Mouse (Mus musculus) small intestine, adult 2 months (tissue): ENCODE measurements around the gene Canx. TPM values are rescaled to one million over a fixed set of nuclear protein-coding genes. Genes with fewer than 3 reads are reported as not detected.

Source experiments
- H3K27ac ChIP-seq: fragments of 200-500 bp; 2 replicates; pipeline ENCODE4 v1.5.1; 2012; ENCODE audit warnings: low read depth, low read length, control low read depth, inconsistent platforms; ENCODE audit not compliant: insufficient read depth
- H3K27me3 ChIP-seq: fragments of 200-500 bp; 2 replicates; pipeline ENCODE4 v1.6.1; 2012; ENCODE audit warnings: mild to moderate bottlenecking, moderate library complexity, low read length, inconsistent platforms; ENCODE audit not compliant: control insufficient read depth, insufficient read depth
- H3K36me3 ChIP-seq: fragments of 200-500 bp; 2 replicates; pipeline ENCODE4 v1.6.1; 2012; ENCODE audit warnings: mild to moderate bottlenecking, low read length, control low read depth, inconsistent platforms; ENCODE audit not compliant: control insufficient read depth, insufficient read depth
- H3K4me1 ChIP-seq: fragments of 200-500 bp; 2 replicates; pipeline ENCODE4 v1.6.1; 2012; ENCODE audit warnings: low read length, inconsistent platforms, mixed read lengths; ENCODE audit not compliant: control insufficient read depth, insufficient read depth, insufficient read length
- H3K4me3 ChIP-seq: fragments of 200-500 bp; 2 replicates; pipeline ENCODE4 v1.5.1; 2012; ENCODE audit warnings: low read depth, mild to moderate bottlenecking, control low read depth, inconsistent platforms, low read length, moderate library complexity
- CTCF ChIP-seq: fragments of 200-500 bp; IDR thresholded peaks from 2 replicates; pipeline ENCODE4 v1.5.1; 2012; ENCODE audit warnings: low read depth, mild to moderate bottlenecking, control low read depth, inconsistent platforms, low read length, moderate library complexity, mixed read lengths; ENCODE audit not compliant: insufficient replicate concordance, insufficient read length; ENCODE audit errors: extremely low read depth
- POLR2A ChIP-seq: fragments of 200-500 bp; IDR thresholded peaks from 2 replicates; pipeline ENCODE4 v1.6.1; 2012; ENCODE audit warnings: low read depth, mild to moderate bottlenecking, control low read depth, inconsistent platforms, low read length, moderate library complexity
- WGBS: fragments of 180-500 bp; shearing (Covaris S2); methylation state at CpG from one replicate; pipeline ENCODE4 v1.1.7; 2018; 5-methylcytosine and 5-hydroxymethylcytosine counted together
- polyA plus RNA-seq: library from polyadenylated mRNA; depleted of rRNA; stranded (reverse); fragments of >200 nt; gene quantifications from 2 replicates; pipeline ENCODE4 v1.2.3, GENCODE M21; 2012

The Canx gene
- polyA plus RNA-seq, 1 experiment = 31.9 TPM

DNA sequence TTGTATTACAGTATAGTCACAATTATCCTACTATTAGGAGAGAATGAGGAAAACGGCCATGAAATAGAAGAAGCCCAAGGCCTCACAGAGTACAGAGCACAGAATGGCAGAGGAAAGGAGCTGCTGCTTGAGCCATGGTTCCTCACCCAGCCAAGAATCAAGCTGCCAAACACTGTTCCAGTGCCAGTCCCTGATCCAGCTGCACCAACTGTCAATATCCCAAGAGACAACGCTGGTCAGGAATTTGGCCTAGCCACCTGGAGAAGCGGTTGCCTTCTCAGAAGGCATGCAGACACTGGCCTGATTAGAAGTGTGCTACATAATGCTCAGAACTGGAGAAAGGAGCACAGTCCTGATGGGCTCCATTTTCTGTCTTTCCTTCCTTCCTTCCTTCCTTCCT, 7.7 kb upstream of the Canx start:
- Histone ChIP-seq H3K27ac (no peak overlapping the region), H3K36me3 (no peaks in the 10 kb centered on the region), H3K4me1 (peaks cover 12% of the 10 kb centered on the region; the same call in 1 of the 2 replicates), H3K27me3 (no peaks in the 10 kb centered on the region), H3K4me3 (no peak overlapping the region)
- TF ChIP-seq CTCF (no peak), POLR2A (no peak)
- 83% methylated on average over 3 of the region's 3 CpGs for WGBS

GRCm38 (mm10) chr11:50329378-50329777, 3.9 kb upstream of the Canx start:
- no peak for TF ChIP-seq CTCF
- TF ChIP-seq POLR2A = no peak
- no peak overlapping the region for H3K4me3 ChIP-seq
- 90% methylated on average over 1 of the region's 1 CpGs for WGBS
- H3K27me3 ChIP-seq = no peaks in the 10 kb centered on the region
- no peak overlapping the region for H3K27ac ChIP-seq
- peaks cover 3% of the 10 kb centered on the region; the same call in 1 of the 2 replicates for H3K4me1 ChIP-seq
- no peaks in the 10 kb centered on the region for H3K36me3 ChIP-seq

DNA sequence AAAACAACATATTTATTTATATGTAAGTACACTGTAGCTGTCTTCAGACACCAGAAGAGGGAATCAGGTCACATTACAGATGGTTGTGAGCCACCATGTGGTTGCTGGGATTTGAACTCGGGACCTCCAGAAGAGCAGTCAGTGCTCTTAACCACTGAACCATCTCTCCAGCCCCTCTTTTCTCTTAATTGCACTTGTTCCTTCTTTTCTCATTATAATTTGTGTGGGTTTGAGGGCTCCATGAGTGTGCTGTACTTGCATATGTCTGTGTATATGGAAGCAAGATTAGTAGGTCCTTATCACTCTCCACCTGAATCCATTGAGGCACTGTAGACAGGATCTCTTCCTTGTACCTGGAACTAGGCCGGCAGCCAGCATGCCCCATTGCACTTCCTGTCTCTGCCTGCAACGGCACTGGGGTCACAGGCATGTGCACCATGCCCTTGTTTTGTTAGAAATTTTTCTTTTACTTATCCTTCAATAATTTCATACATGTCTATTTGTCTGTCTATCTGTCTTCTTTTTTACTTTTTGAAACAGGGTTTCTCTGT, 2.7 kb upstream of the Canx start:
- Histone ChIP-seq H3K4me1 (peaks cover 5% of the 10 kb centered on the region; the same call in 1 of the 2 replicates), H3K4me3 (no peak overlapping the region), H3K27ac (no peak overlapping the region), H3K36me3 (no peaks in the 10 kb centered on the region), H3K27me3 (no peaks in the 10 kb centered on the region)
- TF ChIP-seq POLR2A = no peak
- TF ChIP-seq CTCF = no peak
- 37% methylated on average over 3 of the region's 3 CpGs for WGBS

GRCm38 (mm10) chr11:50326302-50326966, 961 bp upstream of the Canx start:
- TF ChIP-seq POLR2A (no peak), CTCF (no peak)
- 2% methylated on average over 7 of the region's 7 CpGs for WGBS
- Histone ChIP-seq H3K27ac (peak overlapping the region; percentile 82), H3K4me3 (peak overlapping the region; percentile 82; the same call in 1 of the 2 replicates), H3K36me3 (no peaks in the 10 kb centered on the region), H3K4me1 (peaks cover 5% of the 10 kb centered on the region; the same call in 1 of the 2 replicates), H3K27me3 (no peaks in the 10 kb centered on the region)

- Histone ChIP-seq H3K4me3 (peak overlapping the region; percentile 90), H3K36me3 (no peaks in the 10 kb centered on the region), H3K4me1 (peaks cover 7% of the 10 kb centered on the region; the same call in 1 of the 2 replicates), H3K27me3 (no peaks in the 10 kb centered on the region), H3K27ac (peak overlapping the region; percentile 64)
- WGBS = under 1% methylated on average over 34 of the region's 34 CpGs
- TF ChIP-seq CTCF = no peak
- no peak for TF ChIP-seq POLR2A
Observed at GRCm38 (mm10) chr11:50324751-50325471, 562 bp downstream of the Canx start.

DNA sequence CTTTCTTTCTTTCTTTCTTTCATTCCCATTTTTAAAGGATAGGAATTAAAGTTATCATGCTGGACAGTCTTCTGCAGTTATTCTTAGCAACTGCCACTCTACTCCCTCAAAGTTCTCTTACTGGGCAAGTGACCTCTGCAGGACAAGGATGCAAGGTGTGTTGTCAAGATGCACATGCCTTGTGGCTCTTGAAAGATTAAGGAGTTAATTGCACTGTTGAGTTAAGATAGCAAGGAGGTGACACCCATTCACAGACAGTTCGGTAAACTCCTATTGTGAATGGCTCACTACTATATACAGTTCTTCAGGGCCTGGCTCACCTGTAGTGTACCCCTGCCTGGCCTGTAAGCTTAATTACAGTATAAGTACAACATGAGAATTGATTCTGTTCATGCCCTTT, 1.6 kb downstream of the Canx start:
- TF ChIP-seq CTCF = no peak
- no peak for TF ChIP-seq POLR2A
- 0% methylated on average over 1 of the region's 1 CpGs for WGBS
- no peaks in the 10 kb centered on the region for H3K27me3 ChIP-seq
- H3K36me3 ChIP-seq = peaks cover 6% of the 10 kb centered on the region
- H3K4me3 ChIP-seq = no peak overlapping the region
- H3K4me1 ChIP-seq = peaks cover 7% of the 10 kb centered on the region; the same call in 1 of the 2 replicates
- H3K27ac ChIP-seq = no peak overlapping the region

- H3K4me3 ChIP-seq = no peak overlapping the region
- no peak overlapping the region for H3K27ac ChIP-seq
- H3K4me1 ChIP-seq = peaks cover 7% of the 10 kb centered on the region; the same call in 1 of the 2 replicates
- TF ChIP-seq CTCF (no peak), POLR2A (no peak)
- peaks cover 7% of the 10 kb centered on the region for H3K36me3 ChIP-seq
- no peaks in the 10 kb centered on the region for H3K27me3 ChIP-seq
Observed at GRCm38 (mm10) chr11:50322345-50322744, 3.1 kb downstream of the Canx start.
